Mouse (Mus musculus) CH12.LX (cell line): ENCODE measurements around the gene Mansc4.

Experiments
- CTCF ChIP-seq, 2 experiments: IDR thresholded peaks in 1 of 2; conservative IDR thresholded peaks in 1 of 2; 2 replicates each; pipeline ENCODE4 v1.5.1; 2011 to 2012; ENCODE audit warnings: low read depth in 2 of 2, low read length in 2 of 2, improper control_type of control experiment in 1 of 2, inconsistent platforms in 1 of 2, mild to moderate bottlenecking in 1 of 2, moderate library complexity in 1 of 2
- ELF1 ChIP-seq: IDR thresholded peaks from 2 replicates; pipeline ENCODE4 v1.6.1; 2014; ENCODE audit warnings: low read depth, mild to moderate bottlenecking, inconsistent platforms, low read length, improper control_type of control experiment
- POLR2A ChIP-seq: IDR thresholded peaks from 2 replicates; pipeline ENCODE4 v1.6.1; 2011; ENCODE audit warnings: low read depth, mild to moderate bottlenecking, improper control_type of control experiment, low read length

DNA sequence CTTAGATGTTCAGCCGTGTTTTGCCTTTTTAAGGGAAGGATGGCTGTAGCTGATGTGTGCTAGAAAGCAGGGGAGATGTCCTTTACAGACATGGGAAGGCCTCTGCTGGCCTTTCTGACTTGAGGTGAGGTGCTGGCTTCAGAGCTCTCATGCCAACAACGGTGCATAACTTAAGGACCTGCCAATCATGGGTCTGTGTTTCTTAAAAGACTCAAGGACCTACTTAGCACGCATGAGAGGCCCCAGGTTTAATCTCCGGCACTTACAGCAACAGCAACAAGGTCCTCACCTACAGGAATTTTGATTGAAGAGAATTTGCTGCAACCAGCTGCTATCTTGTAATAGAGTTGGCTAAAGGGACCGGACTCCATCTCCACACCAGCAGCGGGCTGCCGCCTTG is 22.5 kb upstream of the Mansc4 start:
- TF ChIP-seq CTCF (conservative IDR thresholded peaks at IDR 0.05 in 1 of 2, IDR thresholded peaks at IDR 0.05 in 1 of 2; ENCODE audit: low read depth in 2 of 2, low read length in 2 of 2), result no peak
- no peak for TF ChIP-seq ELF1
- TF ChIP-seq POLR2A, result no peak
